Mouse (Mus musculus) forebrain, embryonic 10.5 days (tissue): Measurements from ENCODE around the gene 9530077C05Rik. TPM values are rescaled to one million over a fixed set of nuclear protein-coding genes. Genes with fewer than 3 reads are reported as not detected.
"Not testable (repeated sequence)": the region's sequence is repeated elsewhere in the genome, so short reads cannot be mapped to it uniquely, and the experiment has no call there.

Source experiments
- DNase-seq: peaks from one replicate; pipeline ENCODE4 v3.0.0-alpha.2; 2017; ENCODE audit warnings: low spot score; ENCODE audit errors: extremely low spot score
- H3K27ac ChIP-seq: fragments of 300-500 bp; sonication (generic); 2 replicates; pipeline ENCODE4 v1.5.1; 2016; ENCODE audit warnings: mild to moderate bottlenecking
- H3K27me3 ChIP-seq: fragments of 300-500 bp; sonication (generic); 2 replicates; pipeline ENCODE4 v1.6.1; 2016; ENCODE audit warnings: mild to moderate bottlenecking; ENCODE audit not compliant: poor library complexity, severe bottlenecking
- H3K36me3 ChIP-seq: fragments of 300-500 bp; sonication (generic); replicated peaks from 2 replicates; pipeline ENCODE4 v1.6.1; 2016; ENCODE audit warnings: mild to moderate bottlenecking, moderate library complexity
- H3K4me1 ChIP-seq: fragments of 300-500 bp; sonication (generic); 2 replicates; pipeline ENCODE4 v1.6.1; 2016
- H3K4me3 ChIP-seq: fragments of 300-500 bp; sonication (generic); 2 replicates; pipeline ENCODE4 v1.5.1; 2016; ENCODE audit warnings: mild to moderate bottlenecking, moderate library complexity
- H3K9me3 ChIP-seq: fragments of 300-500 bp; sonication (generic); 2 replicates; pipeline ENCODE4 v1.6.1; 2016; ENCODE audit warnings: mild to moderate bottlenecking, moderate library complexity
- WGBS: fragments of 180-500 bp; shearing (Covaris S2); methylation state at CpG from one replicate; pipeline ENCODE4 v1.1.7; 2016; 5-methylcytosine and 5-hydroxymethylcytosine counted together
- polyA plus RNA-seq: library from polyadenylated mRNA; unstranded; fragments of >200 nt; fragmentation: Nextera tagmentation; extraction: Ambion mirVana; gene quantifications from 2 replicates; pipeline ENCODE4 v1.2.1, GENCODE M21; 2016

The 9530077C05Rik gene
- polyA plus RNA-seq, 1 experiment from 2014 or later = 9.4 TPM

- Histone ChIP-seq H3K27ac (no peak overlapping the region), H3K27me3 (no peaks in the 10 kb centered on the region), H3K4me1 (no peaks in the 10 kb centered on the region), H3K36me3 (peaks cover 72% of the 10 kb centered on the region), H3K4me3 (no peak overlapping the region), H3K9me3 (no peaks in the 10 kb centered on the region)
- WGBS = 83% methylated on average over 13 of the region's 13 CpGs
- DNase-seq = no peak
These were observed 37.1 kb downstream of the 9530077C05Rik start for GRCm38 (mm10) chr9:22448420-22448819.

- H3K9me3 ChIP-seq = no peaks in the 10 kb centered on the region
- peaks cover 80% of the 10 kb centered on the region for H3K36me3 ChIP-seq
- H3K4me1 ChIP-seq = no peaks in the 10 kb centered on the region
- no peak for DNase-seq
- no peak overlapping the region for H3K4me3 ChIP-seq
- no peaks in the 10 kb centered on the region for H3K27me3 ChIP-seq
- H3K27ac ChIP-seq = no peak overlapping the region
- WGBS = 93% methylated on average over 6 of the region's 6 CpGs
These were observed 37.9 kb downstream of the 9530077C05Rik start for GRCm38 (mm10) chr9:22449209-22449608.

GRCm38 (mm10) chr9:22452697-22453096 is 41.4 kb downstream of the 9530077C05Rik start:
- Histone ChIP-seq H3K27me3 (no peaks in the 10 kb centered on the region), H3K9me3 (no peaks in the 10 kb centered on the region), H3K4me3 (no peak overlapping the region), H3K36me3 (peaks cover 100% of the 10 kb centered on the region), H3K27ac (no peak overlapping the region), H3K4me1 (no peaks in the 10 kb centered on the region)
- no peak for DNase-seq
- WGBS = 92% methylated on average over 10 of the region's 10 CpGs

- peaks cover 94% of the 10 kb centered on the region for H3K36me3 ChIP-seq
- no peaks in the 10 kb centered on the region for H3K4me1 ChIP-seq
- H3K4me3 ChIP-seq = no peak overlapping the region
- no peaks in the 10 kb centered on the region for H3K27me3 ChIP-seq
- no peaks in the 10 kb centered on the region for H3K9me3 ChIP-seq
- 96% methylated on average over 10 of the region's 10 CpGs for WGBS
- no peak overlapping the region for H3K27ac ChIP-seq
- no peak for DNase-seq
These were observed 42.2 kb downstream of the 9530077C05Rik start for GRCm38 (mm10) chr9:22453501-22453924.

GRCm38 (mm10) chr9:22453990-22454389 is 42.7 kb downstream of the 9530077C05Rik start, which contains the start of gene Gm17545:
Gene Gm17545, plus strand, starts transcription at chr9:22454290.
- H3K36me3 ChIP-seq = peaks cover 92% of the 10 kb centered on the region
- H3K27me3 ChIP-seq, H3K27ac ChIP-seq, H3K4me3 ChIP-seq, H3K9me3 ChIP-seq, DNase-seq, H3K4me1 ChIP-seq: not testable (repeated sequence)
- WGBS = 93% methylated on average over 8 of the region's 8 CpGs

- Histone ChIP-seq H3K9me3 (no peaks in the 10 kb centered on the region), H3K36me3 (peaks cover 82% of the 10 kb centered on the region), H3K4me1 (no peaks in the 10 kb centered on the region), H3K27ac (no peak overlapping the region), H3K27me3 (no peaks in the 10 kb centered on the region), H3K4me3 (no peak overlapping the region)
- DNase-seq = no peak
These were observed 43.7 kb downstream of the 9530077C05Rik start for GRCm38 (mm10) chr9:22455041-22455440.

- no peak overlapping the region for H3K4me3 ChIP-seq
- H3K4me1 ChIP-seq = no peaks in the 10 kb centered on the region
- peaks cover 75% of the 10 kb centered on the region for H3K36me3 ChIP-seq
- no peak for DNase-seq
- no peaks in the 10 kb centered on the region for H3K27me3 ChIP-seq
- no peaks in the 10 kb centered on the region for H3K9me3 ChIP-seq
- no peak overlapping the region for H3K27ac ChIP-seq
- 91% methylated on average over 11 of the region's 11 CpGs for WGBS
These were observed 46.0 kb downstream of the 9530077C05Rik start for GRCm38 (mm10) chr9:22457142-22457835.

GRCm38 (mm10) chr9:22461946-22462345 is 50.6 kb downstream of the 9530077C05Rik start:
- no peak for DNase-seq
- WGBS = 92% methylated on average over 3 of the region's 3 CpGs
- Histone ChIP-seq H3K4me1 (peaks cover under 1% of the 10 kb centered on the region), H3K4me3 (no peak overlapping the region), H3K27me3 (no peaks in the 10 kb centered on the region), H3K36me3 (peaks cover 51% of the 10 kb centered on the region), H3K9me3 (no peaks in the 10 kb centered on the region), H3K27ac (no peak overlapping the region)

GRCm38 (mm10) chr9:22466212-22466611 is 54.9 kb downstream of the 9530077C05Rik start:
- WGBS = 95% methylated on average over 5 of the region's 5 CpGs

GRCm38 (mm10) chr9:22467371-22468169 is 56.3 kb downstream of the 9530077C05Rik start:
- H3K27me3 ChIP-seq = no peaks in the 10 kb centered on the region
- H3K27ac ChIP-seq = peak overlapping the region; percentile 95
- DNase-seq = no peak
- peaks cover 20% of the 10 kb centered on the region for H3K36me3 ChIP-seq
- WGBS = 2% methylated on average over 73 of the region's 73 CpGs
- peaks cover 11% of the 10 kb centered on the region for H3K4me1 ChIP-seq
- H3K9me3 ChIP-seq = no peaks in the 10 kb centered on the region
- peak overlapping the region; percentile 91 for H3K4me3 ChIP-seq

More at GRCm38 (mm10) chr9:22466212-22466611, 54.9 kb downstream of the 9530077C05Rik start:
- no peak for DNase-seq
- no peaks in the 10 kb centered on the region for H3K27me3 ChIP-seq
- H3K4me1 ChIP-seq = peaks cover 11% of the 10 kb centered on the region
- no peak overlapping the region for H3K27ac ChIP-seq
- peaks cover 32% of the 10 kb centered on the region for H3K36me3 ChIP-seq
- H3K9me3 ChIP-seq = no peaks in the 10 kb centered on the region
- H3K4me3 ChIP-seq = no peak overlapping the region

- WGBS = 4% methylated on average over 41 of the region's 43 CpGs
- H3K4me3 ChIP-seq = peak overlapping the region; percentile 91
- H3K27ac ChIP-seq = peak overlapping the region; percentile 95
- H3K36me3 ChIP-seq = peaks cover 19% of the 10 kb centered on the region
- H3K9me3 ChIP-seq = no peaks in the 10 kb centered on the region
- H3K27me3 ChIP-seq = no peaks in the 10 kb centered on the region
- peak; percentile 84 for DNase-seq
- H3K4me1 ChIP-seq = peaks cover 11% of the 10 kb centered on the region
These were observed 57.0 kb downstream of the 9530077C05Rik start for GRCm38 (mm10) chr9:22468170-22468898.

- peaks cover 19% of the 10 kb centered on the region for H3K36me3 ChIP-seq
- peak overlapping the region; percentile 91; the same call in 1 of the 2 replicates for H3K4me3 ChIP-seq
- H3K9me3 ChIP-seq = no peaks in the 10 kb centered on the region
- WGBS = 82% methylated on average over 8 of the region's 8 CpGs
- no peak overlapping the region for H3K27ac ChIP-seq
- no peak for DNase-seq
- peaks cover 11% of the 10 kb centered on the region for H3K4me1 ChIP-seq
- no peaks in the 10 kb centered on the region for H3K27me3 ChIP-seq
These were observed 57.6 kb downstream of the 9530077C05Rik start for GRCm38 (mm10) chr9:22468899-22469259.
